Mouse (Mus musculus) thymus, postnatal 4 days (tissue): ENCODE results near the gene Fam131b.

ENCODE experiments used
- DNase-seq: peaks from one replicate; pipeline ENCODE4 v3.0.0; 2021

Gene Fam131b

GRCm38 (mm10) chr6:42355794-42356600 lies 31.6 kb upstream of the Fam131b start:
- DNase-seq = no peak

GRCm38 (mm10) chr6:42355366-42355765 lies 30.9 kb upstream of the Fam131b start:
- DNase-seq = no peak

GRCm38 (mm10) chr6:42354076-42355019 lies 29.9 kb upstream of the Fam131b start:
- no peak for DNase-seq

- DNase-seq = no peak
Observed at GRCm38 (mm10) chr6:42353180-42353579, 28.7 kb upstream of the Fam131b start.

GRCm38 (mm10) chr6:42352486-42352846 lies 28.0 kb upstream of the Fam131b start:
- no peak for DNase-seq

GRCm38 (mm10) chr6:42351776-42352485 lies 27.5 kb upstream of the Fam131b start:
- no peak for DNase-seq

GRCm38 (mm10) chr6:42350968-42351775 lies 26.7 kb upstream of the Fam131b start:
- DNase-seq = no peak

GRCm38 (mm10) chr6:42350021-42350967 lies 25.9 kb upstream of the Fam131b start:
- DNase-seq = peak; percentile 68

- peak; percentile 87 for DNase-seq
Observed at GRCm38 (mm10) chr6:42349426-42350020, 25.1 kb upstream of the Fam131b start, which contains the start of gene Zyx. TSS of gene Zyx (plus strand) at chr6:42349630.

- peak; percentile 89 for DNase-seq
Observed at GRCm38 (mm10) chr6:42349006-42349425, 24.6 kb upstream of the Fam131b start.

- no peak for DNase-seq
Observed at GRCm38 (mm10) chr6:42348281-42349005, 24.0 kb upstream of the Fam131b start.

- peak; percentile 34 for DNase-seq
Observed at GRCm38 (mm10) chr6:42344255-42344654, 19.8 kb upstream of the Fam131b start.

GRCm38 (mm10) chr6:42343361-42344120 lies 19.1 kb upstream of the Fam131b start:
- DNase-seq = peak; percentile 72

- DNase-seq = no peak
Observed at GRCm38 (mm10) chr6:42342171-42342570, 17.7 kb upstream of the Fam131b start.

GRCm38 (mm10) chr6:42339981-42340380 lies 15.5 kb upstream of the Fam131b start:
- no peak for DNase-seq

GRCm38 (mm10) chr6:42339189-42339588 lies 14.7 kb upstream of the Fam131b start:
- DNase-seq = no peak

GRCm38 (mm10) chr6:42330946-42331345 lies 6.5 kb upstream of the Fam131b start:
- DNase-seq = no peak

GRCm38 (mm10) chr6:42330216-42330615 lies 5.8 kb upstream of the Fam131b start:
- no peak for DNase-seq

- DNase-seq = no peak
Observed at GRCm38 (mm10) chr6:42328757-42329156, 4.3 kb upstream of the Fam131b start.
